Mouse (Mus musculus) MEL (cell line): Measurements from ENCODE around the gene Vnn1. TPM values are rescaled to one million over a fixed set of nuclear protein-coding genes. Genes with fewer than 3 reads are reported as not detected.

Experiments used
- DNase-seq: peaks from one replicate; pipeline ENCODE4 v3.0.0; 2011; ENCODE audit warnings: low read depth, low spot score
- H3K27ac ChIP-seq: 2 replicates; pipeline ENCODE4 v1.5.1; 2012; ENCODE audit warnings: low read depth, mild to moderate bottlenecking, control low read depth, low read length, moderate library complexity; ENCODE audit not compliant: control insufficient read depth
- H3K27me3 ChIP-seq, 2 experiments: fragments of 150-350 bp in 1 of 2; sonication (generic) in 1 of 2; 2 replicates each; pipeline ENCODE4 v1.6.1; 2012; ENCODE audit warnings: low read length in 2 of 2, mild to moderate bottlenecking in 2 of 2, improper control_type of control experiment in 1 of 2, moderate library complexity in 1 of 2; ENCODE audit not compliant: insufficient read depth in 2 of 2, control insufficient read depth in 1 of 2
- H3K36me3 ChIP-seq, 2 experiments: 2 replicates each; pipeline ENCODE4 v1.6.1; 2012 to 2014; ENCODE audit warnings: low read length in 2 of 2, improper control_type of control experiment in 1 of 2, inconsistent platforms in 1 of 2, mild to moderate bottlenecking in 1 of 2; ENCODE audit not compliant: insufficient read depth in 2 of 2, control insufficient read depth in 1 of 2
- H3K4me1 ChIP-seq, 2 experiments: fragments of 150-350 bp in 1 of 2; sonication (generic) in 1 of 2; 2 replicates each; pipeline ENCODE4 v1.6.1; 2012; ENCODE audit warnings: low read length in 2 of 2, improper control_type of control experiment in 1 of 2, mild to moderate bottlenecking in 1 of 2; ENCODE audit not compliant: insufficient read depth in 2 of 2, control insufficient read depth in 1 of 2
- H3K4me3 ChIP-seq, 2 experiments: fragments of 150-350 bp in 1 of 2; sonication (generic) in 1 of 2; 2 replicates each; pipeline ENCODE4 v1.5.1; 2012; ENCODE audit warnings: low read depth in 2 of 2, low read length in 2 of 2, mild to moderate bottlenecking in 2 of 2, moderate library complexity in 2 of 2, control low read depth in 1 of 2, improper control_type of control experiment in 1 of 2; ENCODE audit not compliant: control insufficient read depth in 1 of 2, insufficient read depth in 1 of 2
- H3K79me2 ChIP-seq: 2 replicates; pipeline ENCODE4 v1.6.1; 2012; ENCODE audit warnings: mild to moderate bottlenecking, low read length, moderate library complexity; ENCODE audit not compliant: control insufficient read depth, poor library complexity, insufficient read depth
- H3K9ac ChIP-seq: 2 replicates; pipeline ENCODE4 v1.6.1; 2012; ENCODE audit warnings: low read depth, mild to moderate bottlenecking, control low read depth, low read length, moderate library complexity; ENCODE audit not compliant: control insufficient read depth, poor library complexity, severe bottlenecking
- H3K9me3 ChIP-seq: fragments of 150-350 bp; sonication (generic); replicated peaks from 2 replicates; pipeline ENCODE4 v1.6.1; 2012; ENCODE audit warnings: mild to moderate bottlenecking, low read length, improper control_type of control experiment, moderate library complexity; ENCODE audit not compliant: insufficient read depth
- CHD1 ChIP-seq: IDR thresholded peaks from 2 replicates; pipeline ENCODE4 v1.6.1; 2012; ENCODE audit warnings: low read depth, mild to moderate bottlenecking, inconsistent platforms, low read length, improper control_type of control experiment
- CTCF ChIP-seq, 3 experiments: IDR thresholded peaks in 2 of 3; conservative IDR thresholded peaks in 1 of 3; 2 replicates each; pipeline ENCODE4 v1.5.1; 2011 to 2012; ENCODE audit warnings: low read length in 3 of 3, low read depth in 2 of 3, mild to moderate bottlenecking in 2 of 3, improper control_type of control experiment in 1 of 3, inconsistent platforms in 1 of 3, mixed read lengths in 1 of 3, moderate library complexity in 1 of 3; ENCODE audit not compliant: control insufficient read depth in 1 of 3, insufficient read depth in 1 of 3, poor library complexity in 1 of 3, severe bottlenecking in 1 of 3
- E2F4 ChIP-seq: IDR thresholded peaks from 2 replicates; pipeline ENCODE4 v1.6.1; 2011; ENCODE audit warnings: low read depth, low read length, improper control_type of control experiment, borderline replicate concordance
- GATA1 ChIP-seq: IDR thresholded peaks from 2 replicates; pipeline ENCODE4 v1.6.1; 2011; ENCODE audit warnings: low read depth, low read length, improper control_type of control experiment
- JUND ChIP-seq: IDR thresholded peaks from 2 replicates; pipeline ENCODE4 v1.6.1; 2011; ENCODE audit warnings: low read depth, mild to moderate bottlenecking, improper control_type of control experiment, low read length
- KAT2A ChIP-seq: conservative IDR thresholded peaks from 2 replicates; pipeline ENCODE4 v1.6.1; 2012; ENCODE audit warnings: low read depth, low read length, improper control_type of control experiment, inconsistent platforms
- MAX ChIP-seq: IDR thresholded peaks from 2 replicates; pipeline ENCODE4 v1.6.1; 2011; ENCODE audit warnings: low read length, improper control_type of control experiment
- MEF2A ChIP-seq: IDR thresholded peaks from 2 replicates; pipeline ENCODE4 v1.6.1; 2014; ENCODE audit warnings: low read depth, mild to moderate bottlenecking, inconsistent platforms, low read length, improper control_type of control experiment; ENCODE audit not compliant: poor library complexity, insufficient replicate concordance, severe bottlenecking; ENCODE audit errors: extremely low read depth
- MXI1 ChIP-seq: IDR thresholded peaks from 2 replicates; pipeline ENCODE4 v1.6.1; 2011; ENCODE audit warnings: mild to moderate bottlenecking, low read depth, low read length, improper control_type of control experiment
- MYB ChIP-seq: IDR thresholded peaks from 2 replicates; pipeline ENCODE4 v1.6.1; 2011; ENCODE audit warnings: mild to moderate bottlenecking, low read depth, low read length, improper control_type of control experiment
- MYC ChIP-seq: IDR thresholded peaks from 2 replicates; pipeline ENCODE4 v1.6.1; 2011; ENCODE audit warnings: low read depth, mild to moderate bottlenecking, low read length, improper control_type of control experiment, moderate library complexity
- NELFE ChIP-seq: IDR thresholded peaks from 2 replicates; pipeline ENCODE4 v1.6.1; 2011; ENCODE audit warnings: low read depth, low read length, improper control_type of control experiment
- NRF1 ChIP-seq: IDR thresholded peaks from 2 replicates; pipeline ENCODE4 v1.6.1; 2014; ENCODE audit warnings: low read depth, mild to moderate bottlenecking, inconsistent platforms, low read length, improper control_type of control experiment, moderate library complexity; ENCODE audit not compliant: poor library complexity, insufficient read depth, severe bottlenecking
- POLR2A ChIP-seq, 2 experiments: IDR thresholded peaks; 2 replicates each; pipeline ENCODE4 v1.6.1; 2011 to 2012; ENCODE audit warnings: low read length in 2 of 2, mild to moderate bottlenecking in 2 of 2, control low read depth in 1 of 2, improper control_type of control experiment in 1 of 2, low read depth in 1 of 2, moderate library complexity in 1 of 2; ENCODE audit not compliant: control insufficient read depth in 1 of 2, insufficient read depth in 1 of 2, poor library complexity in 1 of 2
- POLR2AphosphoS2 ChIP-seq: IDR thresholded peaks from 2 replicates; pipeline ENCODE4 v1.6.1; 2011; ENCODE audit warnings: low read length, improper control_type of control experiment
- POLR2AphosphoS5 ChIP-seq: IDR thresholded peaks from 2 replicates; pipeline ENCODE4 v1.6.1; 2012; ENCODE audit warnings: low read depth, borderline replicate concordance, mild to moderate bottlenecking, inconsistent platforms, low read length, moderate library complexity, mixed read lengths
- RAD21 ChIP-seq: IDR thresholded peaks from 2 replicates; pipeline ENCODE4 v1.6.1; 2011; ENCODE audit warnings: mild to moderate bottlenecking, low read depth, low read length, improper control_type of control experiment
- SMC3 ChIP-seq: IDR thresholded peaks from 2 replicates; pipeline ENCODE4 v1.6.1; 2011; ENCODE audit warnings: low read depth, low read length, improper control_type of control experiment
- TBP ChIP-seq: IDR thresholded peaks from 2 replicates; pipeline ENCODE4 v1.8.0; 2011; ENCODE audit warnings: low read depth, low read length, improper control_type of control experiment
- USF1 ChIP-seq: IDR thresholded peaks from 2 replicates; pipeline ENCODE4 v1.6.1; 2014; ENCODE audit warnings: low read depth, mild to moderate bottlenecking, inconsistent platforms, low read length, improper control_type of control experiment, moderate library complexity
- USF2 ChIP-seq, 2 experiments: IDR thresholded peaks; 2 replicates each; pipeline ENCODE4 v1.6.1; 2011 to 2012; ENCODE audit warnings: improper control_type of control experiment in 2 of 2, low read length in 2 of 2, borderline replicate concordance in 1 of 2, inconsistent platforms in 1 of 2, low read depth in 1 of 2, mild to moderate bottlenecking in 1 of 2; ENCODE audit not compliant: insufficient read depth in 1 of 2
- ZC3H11A ChIP-seq: IDR thresholded peaks from 2 replicates; pipeline ENCODE4 v1.6.1; 2012; ENCODE audit warnings: low read depth, mild to moderate bottlenecking, inconsistent platforms, low read length, improper control_type of control experiment
- ZNF384 ChIP-seq: IDR thresholded peaks from 2 replicates; pipeline ENCODE4 v1.6.1; 2012; ENCODE audit warnings: low read depth, mild to moderate bottlenecking, inconsistent platforms, low read length, improper control_type of control experiment
- polyA plus RNA-seq, 2 experiments: library from polyadenylated mRNA; stranded (reverse) in 1 of 2; unstranded in 1 of 2; fragments of >175 nt in 1 of 2; fragments of >200 nt in 1 of 2; gene quantifications; 2 replicates each; pipeline versions ENCODE4 v1.2.1 to v1.2.4; 2012; ENCODE audit warnings: low replicate concordance in 2 of 2, low read depth in 1 of 2; ENCODE audit not compliant: insufficient read length in 2 of 2, insufficient read depth in 1 of 2, missing spikeins in 1 of 2
- total RNA-seq: library from RNA; depleted of rRNA; stranded (reverse); fragments of 300-350 nt; gene quantifications from 2 replicates; pipeline ENCODE4 v1.2.3, GENCODE M21; 2012

Vnn1 gene
- total and polyA plus RNA-seq, 3 experiments = not detected

- no peaks in the 10 kb centered on the region for H3K36me3 ChIP-seq
- H3K79me2 ChIP-seq = no peaks in the 10 kb centered on the region
- no peak within 1 kb of the TSS for H3K27ac ChIP-seq
- H3K27me3 ChIP-seq = no peaks in the 10 kb centered on the region; a peak in 1 of 4 replicates
- no peaks in the 10 kb centered on the region for H3K9me3 ChIP-seq
- no peaks in the 10 kb centered on the region for H3K4me1 ChIP-seq
- no peak within 1 kb of the TSS for H3K9ac ChIP-seq
- DNase-seq = no peak
- TF ChIP-seq TBP = no peak
- no peak for TF ChIP-seq NRF1
- TF ChIP-seq MAX = no peak
- no peak for TF ChIP-seq MYB
- TF ChIP-seq USF1 = no peak
- no peak for TF ChIP-seq USF2 (IDR thresholded peaks at IDR 0.05; ENCODE audit: borderline replicate concordance in 1 of 2, insufficient read depth in 1 of 2, low read depth in 1 of 2, low read length in 2 of 2)
- no peak for TF ChIP-seq MYC
- TF ChIP-seq RAD21 = no peak
- TF ChIP-seq NELFE = no peak
- no peak for TF ChIP-seq SMC3
- TF ChIP-seq POLR2AphosphoS5 = no peak
- no peak for TF ChIP-seq ZC3H11A
- TF ChIP-seq MEF2A = no peak
- TF ChIP-seq CHD1 = no peak
- no peak for TF ChIP-seq KAT2A
- TF ChIP-seq GATA1 = no peak
- TF ChIP-seq JUND = no peak
- no peak for TF ChIP-seq POLR2AphosphoS2
- no peak for TF ChIP-seq MXI1
- TF ChIP-seq ZNF384 = no peak
- H3K4me3 ChIP-seq = no peak within 1 kb of the TSS
Measured at GRCm38 (mm10) chr10:23938312-23938711, 43.8 kb downstream of the Vnn1 start, which contains the start of gene Taar2. Gene Taar2, plus strand, starts transcription at chr10:23938572.

GRCm38 (mm10) chr10:23942465-23942864 is 48.0 kb downstream of the Vnn1 start:
- no peaks in the 10 kb centered on the region; a peak in 1 of 4 replicates for H3K27me3 ChIP-seq
- no peak overlapping the region for H3K9ac ChIP-seq
- H3K4me1 ChIP-seq = no peaks in the 10 kb centered on the region
- H3K9me3 ChIP-seq = no peaks in the 10 kb centered on the region
- H3K27ac ChIP-seq = no peak overlapping the region
- no peaks in the 10 kb centered on the region for H3K79me2 ChIP-seq
- peak; percentile 35 for TF ChIP-seq RAD21
- TF ChIP-seq POLR2A (IDR thresholded peaks at IDR 0.05; ENCODE audit: control insufficient read depth in 1 of 2, insufficient read depth in 1 of 2, low read depth in 1 of 2, low read length in 2 of 2, poor library complexity in 1 of 2) = no peak
- TF ChIP-seq SMC3 = peak; percentile 64
- TF ChIP-seq E2F4 = no peak
- TF ChIP-seq KAT2A = no peak
- TF ChIP-seq CTCF (IDR thresholded peaks at IDR 0.05 in 2 of 3, conservative IDR thresholded peaks at IDR 0.05 in 1 of 3; ENCODE audit: control insufficient read depth in 1 of 3, insufficient read depth in 1 of 3, low read depth in 2 of 3, low read length in 3 of 3, poor library complexity in 1 of 3, severe bottlenecking in 1 of 3) = peak; percentile 66 to 67 (median 66)
- no peak overlapping the region for H3K4me3 ChIP-seq
- H3K36me3 ChIP-seq = no peaks in the 10 kb centered on the region
- peak; percentile 64 for DNase-seq
